Mouse (Mus musculus) neural tube, embryonic 13.5 days (tissue): Measurements from ENCODE around the gene Slc22a7. TPM values are rescaled to one million over a fixed set of nuclear protein-coding genes. Genes with fewer than 3 reads are reported as not detected.
A peak's percentile ranks its signal among the peaks of the same experiment; 100 is the strongest.

ENCODE experiments used
- ATAC-seq: fragments of 200-750 bp; cut with Nextera tagmentation; 2 replicates; pipeline ENCODE4 v1.8.0; 2017; ENCODE audit warnings: low read depth, mild to moderate bottlenecking, moderate TSS enrichment, moderate library complexity
- H3K27ac ChIP-seq: fragments of 300-500 bp; sonication (generic); replicated peaks from 2 replicates; pipeline ENCODE4 v1.5.1; 2015; ENCODE audit warnings: moderate library complexity, mild to moderate bottlenecking, inconsistent platforms
- H3K27me3 ChIP-seq: fragments of 300-500 bp; sonication (generic); 2 replicates; pipeline ENCODE4 v1.6.1; 2015; ENCODE audit warnings: mild to moderate bottlenecking, inconsistent platforms
- H3K36me3 ChIP-seq: fragments of 300-500 bp; sonication (generic); 2 replicates; pipeline ENCODE4 v1.6.1; 2015; ENCODE audit warnings: mild to moderate bottlenecking, inconsistent platforms
- H3K4me1 ChIP-seq: fragments of 300-500 bp; sonication (generic); replicated peaks from 2 replicates; pipeline ENCODE4 v1.6.1; 2015; ENCODE audit warnings: inconsistent platforms
- H3K4me2 ChIP-seq: fragments of 300-500 bp; sonication (generic); 2 replicates; pipeline ENCODE4 v1.6.1; 2015; ENCODE audit warnings: inconsistent platforms, mild to moderate bottlenecking, moderate library complexity
- H3K4me3 ChIP-seq: fragments of 300-500 bp; sonication (generic); 2 replicates; pipeline ENCODE4 v1.5.1; 2015; ENCODE audit warnings: mild to moderate bottlenecking, inconsistent platforms
- H3K9ac ChIP-seq: fragments of 300-500 bp; sonication (generic); 2 replicates; pipeline ENCODE4 v1.6.1; 2015; ENCODE audit warnings: moderate library complexity, mild to moderate bottlenecking, inconsistent platforms
- H3K9me3 ChIP-seq: fragments of 300-500 bp; sonication (generic); 2 replicates; pipeline ENCODE4 v1.6.1; 2016; ENCODE audit warnings: inconsistent platforms
- WGBS: fragments of 180-500 bp; shearing (Covaris S2); methylation state at CpG from one replicate; pipeline ENCODE4 v1.1.7; 2015; 5-methylcytosine and 5-hydroxymethylcytosine counted together
- polyA plus RNA-seq: library from polyadenylated mRNA; unstranded; fragments of >200 nt; fragmentation: Nextera tagmentation; extraction: Ambion mirVana; gene quantifications from 2 replicates; pipeline ENCODE4 v1.2.1, GENCODE M21; 2015

Slc22a7 gene
- polyA plus RNA-seq, 1 experiment from 2014 or later = not detected

DNA sequence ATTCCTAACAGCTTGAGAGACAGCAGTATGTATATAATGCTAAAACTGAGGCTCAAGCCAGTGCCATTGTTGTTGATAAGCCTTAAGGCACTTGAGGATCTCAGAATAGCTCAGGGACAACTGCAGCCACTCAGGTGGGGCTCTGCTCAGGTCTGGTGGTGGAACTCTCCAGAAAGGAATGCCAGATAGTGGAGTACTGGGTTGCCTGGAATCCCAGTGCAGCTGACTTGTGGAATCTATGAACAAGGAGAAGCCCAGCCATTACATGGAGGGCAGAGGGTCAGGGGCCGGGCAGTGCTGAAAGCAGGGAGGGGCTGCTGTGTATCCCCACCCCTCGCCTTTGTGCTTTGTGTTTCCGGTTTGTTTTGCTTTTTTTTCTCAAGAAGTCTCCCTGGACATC, 20.2 kb upstream of the Slc22a7 start:
- ATAC-seq = no peak
- Histone ChIP-seq H3K27me3 (peaks cover 58% of the 10 kb centered on the region), H3K9ac (no peak overlapping the region), H3K4me3 (no peak overlapping the region), H3K4me2 (no peak overlapping the region), H3K27ac (no peak overlapping the region), H3K4me1 (peaks cover 37% of the 10 kb centered on the region), H3K9me3 (no peaks in the 10 kb centered on the region), H3K36me3 (peaks cover 40% of the 10 kb centered on the region)
- 41% methylated on average over 3 of the region's 3 CpGs for WGBS

- no peak overlapping the region for H3K27ac ChIP-seq
- H3K36me3 ChIP-seq = peaks cover 36% of the 10 kb centered on the region
- peaks cover 60% of the 10 kb centered on the region for H3K27me3 ChIP-seq
- peaks cover 43% of the 10 kb centered on the region for H3K4me1 ChIP-seq
- no peak for ATAC-seq
- H3K9ac ChIP-seq = no peak overlapping the region
- 10% methylated on average over 10 of the region's 10 CpGs for WGBS
- H3K4me3 ChIP-seq = no peak overlapping the region
- no peak overlapping the region for H3K4me2 ChIP-seq
- no peaks in the 10 kb centered on the region for H3K9me3 ChIP-seq
Measured at GRCm38 (mm10) chr17:46457791-46458190, 19.5 kb upstream of the Slc22a7 start.

DNA sequence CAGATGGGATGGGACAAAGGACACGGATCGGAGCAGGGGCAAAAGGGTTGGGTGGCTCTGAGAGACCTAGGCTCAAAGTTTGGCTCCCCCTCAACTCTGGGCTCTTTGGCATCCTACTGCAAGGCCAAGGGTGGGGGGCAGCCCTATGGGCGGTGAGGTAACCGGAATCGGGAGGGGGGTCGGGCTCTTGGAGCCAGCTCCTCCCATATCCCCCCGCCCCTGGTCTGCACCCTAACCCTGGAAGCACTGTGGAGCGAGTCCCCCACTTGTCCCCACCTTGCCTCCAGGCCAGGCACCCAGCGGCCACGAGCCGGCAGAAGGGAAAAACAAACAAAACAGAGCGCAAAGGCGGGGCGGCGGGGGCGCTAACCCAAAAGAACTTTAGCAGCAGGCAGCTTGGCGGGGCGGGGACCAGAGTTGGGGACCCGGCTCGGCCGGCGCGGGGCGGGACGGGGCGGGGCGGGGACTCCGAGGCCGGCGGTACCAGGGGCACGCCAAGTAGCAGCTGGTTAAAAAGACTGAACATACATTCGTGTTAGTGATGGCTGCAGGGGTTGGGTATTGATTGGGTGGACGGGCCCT, 16.9 kb upstream of the Slc22a7 start:
- H3K9ac ChIP-seq = peak overlapping the region; percentile 61
- H3K27ac ChIP-seq = no peak overlapping the region
- peak overlapping the region; percentile 63 for H3K4me2 ChIP-seq
- WGBS = under 1% methylated on average over 32 of the region's 33 CpGs
- peak overlapping the region; percentile 29 for H3K4me3 ChIP-seq
- H3K9me3 ChIP-seq = no peaks in the 10 kb centered on the region
- peak; percentile 57 for ATAC-seq
- H3K27me3 ChIP-seq = peaks cover 38% of the 10 kb centered on the region
- peaks cover 19% of the 10 kb centered on the region for H3K36me3 ChIP-seq
- peaks cover 42% of the 10 kb centered on the region for H3K4me1 ChIP-seq

DNA sequence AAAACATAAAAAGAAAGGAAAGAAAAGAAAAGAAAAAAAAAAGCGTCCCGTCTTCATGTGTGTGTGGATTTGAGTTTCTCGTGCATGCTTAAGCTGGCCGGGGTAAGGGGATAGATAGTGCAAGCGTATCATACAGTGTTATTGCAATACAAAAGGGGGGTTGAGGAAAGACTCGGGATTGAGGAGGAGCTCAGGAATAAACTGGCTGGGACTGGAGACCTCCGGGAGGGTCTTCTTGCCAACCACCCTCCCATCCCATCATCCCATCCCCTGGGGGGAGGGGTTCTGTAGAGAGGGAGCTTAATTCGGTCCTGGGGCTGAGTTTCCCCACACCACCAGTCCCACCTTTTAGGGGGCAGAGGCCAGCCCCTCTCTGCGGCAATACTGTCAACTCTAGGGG, 16.3 kb upstream of the Slc22a7 start:
- ATAC-seq = peak; percentile 34; the same call in 1 of the 2 replicates
- Histone ChIP-seq H3K27me3 (peaks cover 33% of the 10 kb centered on the region), H3K27ac (peak overlapping the region; percentile 67; the same call in 1 of the 2 replicates), H3K4me3 (peak overlapping the region; percentile 29), H3K9me3 (no peaks in the 10 kb centered on the region), H3K4me1 (peaks cover 42% of the 10 kb centered on the region), H3K9ac (peak overlapping the region; percentile 61), H3K4me2 (peak overlapping the region; percentile 63), H3K36me3 (peaks cover 13% of the 10 kb centered on the region; the same call in 1 of the 2 replicates)
- WGBS = 2% methylated on average over 9 of the region's 9 CpGs

DNA sequence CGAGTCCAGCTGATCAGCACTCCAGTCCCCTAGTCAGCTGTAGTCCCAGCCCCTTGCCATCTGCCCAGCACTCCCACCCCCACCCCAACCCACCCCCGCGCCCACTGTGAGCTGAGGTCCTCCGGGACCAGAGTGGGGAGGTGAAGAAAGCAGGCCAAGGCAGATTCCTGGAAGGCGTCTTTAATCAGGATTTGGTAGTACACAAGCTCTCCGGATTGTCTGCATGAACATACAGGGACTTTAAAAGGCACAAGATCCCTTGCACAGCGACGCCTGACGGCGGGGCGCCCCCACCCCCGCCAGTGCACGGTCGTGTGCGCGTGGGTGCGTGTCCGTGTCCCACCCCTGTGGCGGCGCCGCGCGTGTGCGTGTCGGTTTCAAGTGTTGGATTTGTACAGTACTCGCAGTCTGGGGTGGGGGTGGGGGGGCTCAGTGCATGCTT, 15.7 kb upstream of the Slc22a7 start:
- peak overlapping the region; percentile 29 for H3K4me3 ChIP-seq
- ATAC-seq = peak; percentile 29
- WGBS = under 1% methylated on average over 26 of the region's 26 CpGs

GRCm38 (mm10) chr17:46453302-46453948, 15.2 kb upstream of the Slc22a7 start:
- Histone ChIP-seq H3K27me3 (peaks cover 30% of the 10 kb centered on the region), H3K9me3 (no peaks in the 10 kb centered on the region), H3K9ac (0 out of 2 replicates have a peak overlapping the region, but pooled peaks have one; percentile 61), H3K4me3 (peak overlapping the region; percentile 29; the same call in 1 of the 2 replicates), H3K27ac (peak overlapping the region; percentile 67), H3K4me2 (peak overlapping the region; percentile 63), H3K4me1 (peaks cover 42% of the 10 kb centered on the region), H3K36me3 (peaks cover 2% of the 10 kb centered on the region; the same call in 1 of the 2 replicates)
- no peak for ATAC-seq
- WGBS = 2% methylated on average over 13 of the region's 13 CpGs

More for the DNA sequence above, 15.7 kb upstream of the Slc22a7 start:
- peak overlapping the region; percentile 67 for H3K27ac ChIP-seq
- peaks cover 42% of the 10 kb centered on the region for H3K4me1 ChIP-seq
- H3K4me2 ChIP-seq = peak overlapping the region; percentile 63
- H3K27me3 ChIP-seq = peaks cover 33% of the 10 kb centered on the region
- H3K9me3 ChIP-seq = no peaks in the 10 kb centered on the region
- peaks cover 7% of the 10 kb centered on the region; the same call in 1 of the 2 replicates for H3K36me3 ChIP-seq
- H3K9ac ChIP-seq = peak overlapping the region; percentile 61

DNA sequence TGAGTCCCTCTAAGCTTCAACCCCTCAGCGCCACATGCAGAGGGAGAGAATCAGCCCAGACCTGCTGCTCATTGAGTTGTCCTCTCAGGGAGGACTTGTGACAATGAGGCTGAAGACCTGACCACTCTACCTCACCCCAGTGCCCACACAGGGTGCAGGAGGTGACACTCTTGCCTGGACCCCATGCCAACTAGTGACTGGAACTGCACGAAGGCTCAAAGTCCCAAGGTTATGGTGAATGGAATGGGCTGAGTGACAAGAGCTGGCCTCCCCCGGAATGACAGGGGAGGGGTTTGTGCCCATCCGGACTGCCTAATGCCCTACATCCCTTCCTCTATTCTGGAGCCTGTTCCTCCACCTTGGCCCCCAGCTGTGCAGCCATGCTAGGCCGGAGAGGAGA, 14.4 kb upstream of the Slc22a7 start:
- Histone ChIP-seq H3K27ac (no peak overlapping the region), H3K9ac (0 out of 2 replicates have a peak overlapping the region, but pooled peaks have one; percentile 61), H3K4me3 (no peak overlapping the region), H3K4me1 (peaks cover 42% of the 10 kb centered on the region), H3K4me2 (no peak overlapping the region), H3K36me3 (no peaks in the 10 kb centered on the region; the same call in 1 of the 2 replicates), H3K27me3 (peaks cover 24% of the 10 kb centered on the region), H3K9me3 (no peaks in the 10 kb centered on the region)
- no peak for ATAC-seq
- WGBS = 28% methylated on average over 5 of the region's 5 CpGs

DNA sequence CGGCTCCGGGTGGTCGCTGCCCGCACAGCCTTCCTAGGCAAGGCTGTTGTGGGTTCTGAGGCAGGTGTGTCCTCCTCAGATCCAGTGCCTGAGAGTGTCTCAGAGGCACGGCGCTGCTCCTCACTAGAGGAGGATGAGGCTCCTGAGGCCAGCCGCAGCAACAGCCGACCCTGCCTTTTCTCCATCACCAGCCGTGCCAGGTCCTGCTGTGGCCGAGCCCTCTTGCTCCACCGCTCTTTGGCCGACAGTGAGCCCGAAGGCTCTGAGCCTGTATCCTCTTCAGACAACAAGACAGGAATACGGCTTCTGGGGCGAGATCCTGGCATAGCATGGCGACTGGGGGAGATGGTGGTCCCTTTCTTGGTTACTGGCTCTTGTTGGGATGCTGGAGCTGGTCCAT, 8.0 kb upstream of the Slc22a7 start:
- H3K4me2 ChIP-seq = no peak overlapping the region
- peaks cover 13% of the 10 kb centered on the region for H3K36me3 ChIP-seq
- 93% methylated on average over 16 of the region's 16 CpGs for WGBS
- no peaks in the 10 kb centered on the region for H3K9me3 ChIP-seq
- H3K27ac ChIP-seq = no peak overlapping the region
- no peak overlapping the region for H3K4me3 ChIP-seq
- H3K27me3 ChIP-seq = peaks cover 57% of the 10 kb centered on the region
- no peak for ATAC-seq
- H3K4me1 ChIP-seq = peaks cover 17% of the 10 kb centered on the region
- no peak overlapping the region for H3K9ac ChIP-seq

GRCm38 (mm10) chr17:46444839-46445579, 6.8 kb upstream of the Slc22a7 start:
- Histone ChIP-seq H3K4me3 (peak overlapping the region; percentile 13), H3K4me1 (peaks cover 17% of the 10 kb centered on the region), H3K27me3 (peaks cover 57% of the 10 kb centered on the region), H3K9ac (no peak overlapping the region), H3K36me3 (peaks cover 13% of the 10 kb centered on the region), H3K4me2 (peak overlapping the region; percentile 39), H3K9me3 (no peaks in the 10 kb centered on the region), H3K27ac (no peak overlapping the region)
- WGBS = 4% methylated on average over 50 of the region's 50 CpGs
- no peak for ATAC-seq

- Histone ChIP-seq H3K27me3 (peaks cover 33% of the 10 kb centered on the region), H3K27ac (no peak overlapping the region), H3K4me3 (no peak overlapping the region), H3K9me3 (no peaks in the 10 kb centered on the region), H3K9ac (no peak overlapping the region), H3K4me2 (no peak overlapping the region), H3K4me1 (peaks cover 20% of the 10 kb centered on the region), H3K36me3 (no peaks in the 10 kb centered on the region)
- ATAC-seq = no peak
- 91% methylated on average over 10 of the region's 10 CpGs for WGBS
Measured at GRCm38 (mm10) chr17:46439176-46439575, 919 bp upstream of the Slc22a7 start.

DNA sequence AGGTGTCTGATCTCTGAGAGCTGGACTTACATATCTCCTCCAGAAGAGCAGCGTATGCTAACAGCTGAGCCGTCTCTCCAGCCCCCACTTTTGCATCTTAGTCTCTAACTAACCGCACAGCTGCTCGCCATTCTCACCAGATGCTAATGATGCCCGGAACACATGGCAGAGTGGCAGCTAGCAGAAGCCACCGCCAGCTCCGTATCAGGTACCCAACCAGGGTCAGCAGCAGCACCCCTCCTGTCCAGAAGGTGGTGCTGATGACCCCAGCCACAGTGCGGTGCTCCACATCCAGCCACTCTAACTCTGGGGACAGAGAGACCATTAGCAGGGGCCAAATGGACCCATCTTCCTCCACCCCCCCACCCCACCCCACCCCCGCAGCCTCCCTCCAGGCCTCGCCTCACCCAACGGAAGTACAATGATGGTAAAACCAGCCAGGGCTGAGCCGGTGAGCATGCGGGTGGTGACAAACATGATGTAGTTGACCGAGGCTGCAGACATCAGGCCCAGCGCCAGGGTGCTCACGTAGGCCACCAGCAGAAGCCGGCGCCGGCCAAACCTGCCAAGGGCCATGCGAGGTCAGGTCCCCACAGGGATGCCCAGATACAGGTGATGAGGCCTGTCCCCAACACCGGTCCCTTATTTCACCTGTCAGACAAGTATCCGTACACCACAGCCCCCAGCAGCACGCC, 1.4 kb downstream of the Slc22a7 start:
- WGBS = 26% methylated on average over 23 of the region's 23 CpGs
- H3K36me3 ChIP-seq = no peaks in the 10 kb centered on the region
- H3K4me3 ChIP-seq = no peak overlapping the region
- H3K4me2 ChIP-seq = peak overlapping the region; percentile 11; the same call in 1 of the 2 replicates
- H3K9me3 ChIP-seq = no peaks in the 10 kb centered on the region
- peak overlapping the region; percentile 12; the same call in 1 of the 2 replicates for H3K9ac ChIP-seq
- H3K27ac ChIP-seq = no peak overlapping the region
- peaks cover 9% of the 10 kb centered on the region; the same call in 1 of the 2 replicates for H3K4me1 ChIP-seq
- ATAC-seq = peak; percentile 54
- peaks cover 12% of the 10 kb centered on the region for H3K27me3 ChIP-seq
